Mouse (Mus musculus) intestine, embryonic 14.5 days (tissue): ENCODE data around the gene Tbc1d9. TPM values are rescaled to one million over a fixed set of nuclear protein-coding genes. Genes with fewer than 3 reads are reported as not detected.

Source experiments
- ATAC-seq: fragments of 200-750 bp; cut with Nextera tagmentation; replicated peaks from 2 replicates; pipeline ENCODE4 v1.8.0; 2017; ENCODE audit warnings: low read depth, moderate number of reproducible peaks, moderate TSS enrichment, moderate library complexity; ENCODE audit not compliant: low FRiP score, low TSS enrichment
- DNase-seq: peaks from one replicate; pipeline ENCODE4 v3.0.0-alpha.2; 2018; ENCODE audit warnings: low spot score
- H3K27ac ChIP-seq: fragments of 300-500 bp; sonication (generic); 2 replicates; pipeline ENCODE4 v1.5.1; 2014; ENCODE audit warnings: low read depth, mild to moderate bottlenecking, control low read depth
- H3K27me3 ChIP-seq: fragments of 300-500 bp; sonication (generic); replicated peaks from 2 replicates; pipeline ENCODE4 v1.6.1; 2014; ENCODE audit warnings: low read length, control low read depth; ENCODE audit not compliant: control insufficient read depth, insufficient read depth
- H3K36me3 ChIP-seq: fragments of 300-500 bp; sonication (generic); 2 replicates; pipeline ENCODE4 v1.6.1; 2014; ENCODE audit warnings: low read length, control low read depth; ENCODE audit not compliant: control insufficient read depth, insufficient read depth
- H3K4me1 ChIP-seq: fragments of 300-500 bp; sonication (generic); replicated peaks from 2 replicates; pipeline ENCODE4 v1.6.1; 2014; ENCODE audit warnings: low read length, control low read depth, mixed read lengths; ENCODE audit not compliant: control insufficient read depth, insufficient read depth
- H3K4me2 ChIP-seq: fragments of 300-500 bp; sonication (generic); 2 replicates; pipeline ENCODE4 v1.6.1; 2014; ENCODE audit warnings: low read length
- H3K4me3 ChIP-seq: fragments of 300-500 bp; sonication (generic); 2 replicates; pipeline ENCODE4 v1.5.1; 2014; ENCODE audit warnings: low read depth, low read length, control low read depth, mixed read lengths
- H3K9ac ChIP-seq: fragments of 300-500 bp; sonication (generic); 2 replicates; pipeline ENCODE4 v1.6.1; 2014; ENCODE audit warnings: mild to moderate bottlenecking, low read length
- H3K9me3 ChIP-seq: fragments of 300-500 bp; sonication (generic); 2 replicates; pipeline ENCODE4 v1.6.1; 2016; ENCODE audit warnings: low read length, control low read depth; ENCODE audit not compliant: control insufficient read depth
- WGBS: fragments of 180-500 bp; shearing (Covaris S2); extraction: QIAGEN DNeasy Blood & Tissue Kit; methylation state at CpG from one replicate; pipeline ENCODE4 v1.1.7; 2014; 5-methylcytosine and 5-hydroxymethylcytosine counted together
- polyA plus RNA-seq: library from polyadenylated mRNA; unstranded; fragments of >200 nt; fragmentation: Nextera tagmentation; extraction: Ambion mirVana; gene quantifications from 2 replicates; pipeline ENCODE4 v1.2.1, GENCODE M21; 2014

The Tbc1d9 gene
- polyA plus RNA-seq, 1 experiment from 2014 or later = 3.5 TPM

DNA sequence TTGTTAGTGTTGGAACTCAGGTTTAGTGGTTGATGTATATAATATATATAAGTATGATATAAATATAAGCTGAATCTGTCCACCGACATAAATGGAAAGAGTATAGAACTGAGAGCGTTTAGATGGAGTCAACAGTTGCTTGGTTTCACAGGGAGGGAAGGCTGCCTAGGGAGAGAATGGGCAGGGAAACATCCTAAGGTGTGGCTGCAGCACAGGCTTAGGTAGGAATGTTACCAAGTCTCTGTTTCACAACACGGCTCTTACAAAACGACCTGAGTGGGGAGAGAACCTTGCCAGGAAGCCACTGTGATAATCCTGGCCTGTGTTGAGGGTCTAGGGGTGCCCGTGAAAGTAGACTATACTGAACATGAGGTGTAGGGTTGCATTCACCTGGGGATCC, 62.2 kb downstream of the Tbc1d9 start:
- Histone ChIP-seq H3K4me3 (no peak overlapping the region), H3K36me3 (no peaks in the 10 kb centered on the region), H3K4me2 (no peak overlapping the region), H3K27me3 (no peaks in the 10 kb centered on the region), H3K9me3 (no peaks in the 10 kb centered on the region), H3K4me1 (no peaks in the 10 kb centered on the region), H3K9ac (no peak overlapping the region), H3K27ac (no peak overlapping the region)
- no peak for ATAC-seq
- DNase-seq = no peak
- 80% methylated on average over 5 of the region's 5 CpGs for WGBS

DNA sequence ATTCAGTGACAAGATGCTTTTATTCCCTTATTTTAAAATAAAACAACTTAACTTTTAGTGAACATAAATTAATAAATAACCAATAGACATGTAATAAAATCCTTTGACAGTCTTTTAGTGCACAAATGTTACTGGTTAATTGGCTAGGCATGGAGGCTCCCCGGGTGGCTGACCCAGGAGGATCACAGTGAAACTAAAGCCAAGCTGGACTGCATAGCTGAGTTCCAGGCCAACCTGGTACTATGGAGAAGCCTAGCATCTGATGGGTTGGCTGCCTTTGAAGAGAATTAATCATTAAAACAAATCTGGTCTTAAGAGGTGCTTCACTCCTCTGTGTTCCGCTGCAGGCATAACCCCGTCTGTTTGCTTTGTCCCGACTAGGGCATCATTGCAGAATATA, 67.9 kb downstream of the Tbc1d9 start:
- DNase-seq (no peak), ATAC-seq (no peak)
- Histone ChIP-seq H3K27ac (no peak overlapping the region), H3K27me3 (no peaks in the 10 kb centered on the region), H3K9ac (no peak overlapping the region), H3K4me1 (no peaks in the 10 kb centered on the region), H3K36me3 (no peaks in the 10 kb centered on the region), H3K4me3 (no peak overlapping the region), H3K9me3 (no peaks in the 10 kb centered on the region), H3K4me2 (no peak overlapping the region)
- 85% methylated on average over 4 of the region's 4 CpGs for WGBS

DNA sequence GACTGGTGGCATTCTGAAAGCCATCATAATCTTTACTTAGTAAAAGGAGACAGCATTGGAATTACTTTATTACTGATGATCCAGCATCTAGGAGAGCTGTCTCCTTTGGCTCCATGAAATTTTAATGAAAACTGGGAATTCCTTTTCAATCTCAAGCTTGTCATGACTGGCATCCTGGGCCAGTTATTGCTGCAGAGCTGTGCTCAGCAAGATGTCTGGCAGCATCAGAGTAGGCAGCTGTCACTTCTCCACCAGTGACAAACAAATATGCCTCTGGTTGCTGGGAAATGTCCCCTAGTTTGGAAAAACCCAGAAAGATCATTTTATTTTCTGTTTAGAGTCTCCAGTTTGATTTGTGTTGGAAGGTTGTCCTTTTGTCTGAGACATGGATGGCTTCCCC, 74.2 kb downstream of the Tbc1d9 start:
- Histone ChIP-seq H3K4me3 (no peak overlapping the region), H3K27ac (no peak overlapping the region), H3K4me2 (no peak overlapping the region), H3K9me3 (no peaks in the 10 kb centered on the region), H3K27me3 (no peaks in the 10 kb centered on the region), H3K4me1 (no peaks in the 10 kb centered on the region), H3K9ac (no peak overlapping the region), H3K36me3 (peaks cover 5% of the 10 kb centered on the region; the same call in 1 of the 2 replicates)
- DNase-seq (no peak), ATAC-seq (no peak)

DNA sequence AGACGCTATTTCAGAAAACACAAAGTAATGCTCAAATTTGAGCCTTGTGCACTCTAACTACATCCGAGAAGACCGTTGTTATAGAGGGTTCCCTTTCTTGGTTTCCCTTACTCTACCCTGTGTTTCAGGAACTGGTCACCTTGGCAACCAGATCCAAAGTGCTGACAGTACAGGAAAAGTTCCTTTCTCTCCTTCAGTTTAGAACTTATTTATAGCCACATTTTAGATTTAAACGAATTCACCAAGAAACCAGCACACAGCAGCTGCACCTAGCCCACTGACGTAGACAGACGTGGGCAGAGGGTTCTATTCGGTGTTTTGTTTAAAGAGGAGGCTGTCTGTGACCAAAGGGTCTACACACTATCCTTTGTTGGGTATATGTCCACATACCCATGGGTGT, 79.0 kb downstream of the Tbc1d9 start:
- Histone ChIP-seq H3K9me3 (no peaks in the 10 kb centered on the region), H3K4me3 (no peak overlapping the region), H3K27ac (no peak overlapping the region), H3K9ac (no peak overlapping the region), H3K27me3 (no peaks in the 10 kb centered on the region), H3K4me2 (no peak overlapping the region), H3K4me1 (no peaks in the 10 kb centered on the region), H3K36me3 (peaks cover 5% of the 10 kb centered on the region; the same call in 1 of the 2 replicates)
- DNase-seq (no peak), ATAC-seq (no peak)
- WGBS = 89% methylated on average over 7 of the region's 7 CpGs

DNA sequence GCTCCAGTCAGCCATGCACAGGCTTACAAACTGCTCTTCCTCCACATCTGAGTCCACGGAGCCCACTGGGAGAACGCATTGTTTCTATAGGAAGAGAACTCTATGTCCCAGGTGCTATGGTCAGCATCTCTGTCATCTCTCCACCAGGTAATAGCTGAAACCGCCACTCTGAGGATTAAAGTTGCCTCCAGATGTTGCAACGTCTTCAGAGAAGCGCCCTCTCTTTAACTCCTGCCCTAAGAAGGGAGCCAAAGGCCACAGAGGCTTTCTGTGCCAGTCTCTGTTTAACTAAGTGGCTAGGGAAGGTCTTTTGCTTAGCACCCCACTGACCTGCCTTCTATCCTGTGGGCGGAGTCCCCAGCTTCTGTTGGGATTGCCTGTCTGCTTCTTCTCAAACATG, 85.7 kb downstream of the Tbc1d9 start:
- H3K9ac ChIP-seq = no peak overlapping the region
- H3K4me1 ChIP-seq = no peaks in the 10 kb centered on the region
- ATAC-seq (no peak), DNase-seq (no peak)
- H3K36me3 ChIP-seq = no peaks in the 10 kb centered on the region
- no peak overlapping the region for H3K27ac ChIP-seq
- no peak overlapping the region for H3K4me2 ChIP-seq
- H3K27me3 ChIP-seq = no peaks in the 10 kb centered on the region
- 76% methylated on average over 6 of the region's 6 CpGs for WGBS
- no peaks in the 10 kb centered on the region for H3K9me3 ChIP-seq
- H3K4me3 ChIP-seq = no peak overlapping the region

DNA sequence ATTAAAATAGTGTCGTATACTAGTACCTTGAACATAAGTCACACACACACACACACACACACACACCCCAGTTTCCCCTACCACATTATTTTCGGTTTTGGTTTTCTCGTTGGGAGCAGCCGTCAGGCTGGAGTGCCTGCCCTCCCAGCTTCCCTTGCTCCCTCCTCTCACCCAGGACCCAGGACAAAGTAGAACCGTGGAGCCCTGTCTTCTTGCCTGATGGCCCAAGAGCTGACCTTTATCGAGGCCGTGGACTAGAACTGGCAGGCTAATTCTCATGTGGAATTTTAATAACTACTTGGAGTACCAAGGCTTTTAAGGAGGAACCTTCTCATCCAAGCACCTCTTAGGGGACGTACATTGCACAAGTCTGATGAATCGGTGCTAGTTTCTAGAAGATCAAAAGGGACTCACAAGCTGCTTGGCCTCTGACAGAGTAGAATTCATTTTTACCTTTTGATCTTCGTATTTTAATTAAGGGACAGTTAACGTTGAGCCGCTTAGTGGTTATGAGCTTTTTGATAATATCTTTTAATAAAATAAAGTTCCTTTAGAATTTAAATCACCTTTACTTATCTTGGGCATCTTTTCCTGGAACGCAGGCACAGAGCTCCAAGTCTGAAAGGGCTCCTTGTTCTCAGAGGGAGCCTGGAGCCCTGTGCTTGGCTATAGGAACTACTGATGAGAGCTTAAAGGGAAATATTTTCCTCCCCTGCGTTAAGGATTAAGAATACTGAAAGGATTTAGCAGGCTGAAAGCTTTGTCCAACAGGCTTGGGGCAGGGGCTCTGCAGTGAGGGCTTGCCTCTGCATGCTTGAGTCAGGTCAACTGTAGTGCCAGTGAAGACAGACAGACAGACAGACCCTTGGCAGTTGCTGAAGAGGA, 86.5 kb downstream of the Tbc1d9 start:
- H3K27ac ChIP-seq = no peak overlapping the region
- no peak overlapping the region for H3K9ac ChIP-seq
- no peaks in the 10 kb centered on the region for H3K9me3 ChIP-seq
- H3K4me3 ChIP-seq = no peak overlapping the region
- no peak overlapping the region for H3K4me2 ChIP-seq
- no peaks in the 10 kb centered on the region for H3K27me3 ChIP-seq
- no peaks in the 10 kb centered on the region for H3K36me3 ChIP-seq
- DNase-seq (no peak), ATAC-seq (no peak)
- H3K4me1 ChIP-seq = no peaks in the 10 kb centered on the region
- 68% methylated on average over 14 of the region's 14 CpGs for WGBS

DNA sequence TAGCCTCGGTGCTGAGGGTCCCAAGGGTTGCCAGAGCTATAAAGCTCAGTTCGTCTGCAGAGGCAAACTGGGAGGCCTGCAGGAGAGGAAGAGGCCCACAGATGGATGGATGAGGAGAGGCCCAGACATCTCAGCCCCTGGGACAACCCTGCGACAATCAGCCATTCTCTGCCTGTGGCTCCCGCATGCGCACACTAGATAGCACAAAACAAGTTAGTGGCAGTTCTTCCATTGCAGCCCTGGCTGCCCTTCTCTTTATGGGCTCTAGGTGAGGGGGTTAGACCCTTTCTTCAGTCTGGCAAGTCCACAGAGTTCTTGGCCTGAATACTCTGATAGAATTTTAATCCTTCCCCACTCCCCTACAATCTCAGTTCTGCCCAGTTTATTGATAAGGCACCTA, 87.6 kb downstream of the Tbc1d9 start:
- Histone ChIP-seq H3K9ac (no peak overlapping the region), H3K27ac (no peak overlapping the region), H3K4me3 (no peak overlapping the region), H3K9me3 (no peaks in the 10 kb centered on the region), H3K4me1 (no peaks in the 10 kb centered on the region), H3K36me3 (no peaks in the 10 kb centered on the region), H3K27me3 (no peaks in the 10 kb centered on the region), H3K4me2 (no peak overlapping the region)
- ATAC-seq (no peak), DNase-seq (no peak)
- 80% methylated on average over 5 of the region's 5 CpGs for WGBS

DNA sequence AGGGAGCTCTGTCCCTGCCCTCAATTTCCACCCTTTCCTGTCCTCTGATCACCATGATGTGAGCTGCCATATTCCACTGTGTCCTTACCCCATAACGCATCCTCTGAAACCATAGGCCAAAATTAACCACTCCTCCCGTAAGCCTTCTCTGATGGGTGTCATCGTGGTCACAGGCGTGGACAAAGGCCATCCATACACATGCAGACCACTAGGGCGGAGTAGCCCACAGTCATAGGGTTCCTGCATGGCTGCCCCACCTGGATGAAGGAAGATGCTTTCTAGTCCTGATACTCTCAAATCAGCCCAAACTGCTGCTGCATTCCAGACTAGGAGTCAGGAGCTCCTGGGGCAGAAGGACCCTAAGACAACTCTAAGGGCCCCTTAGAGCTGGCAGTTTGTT, 92.5 kb downstream of the Tbc1d9 start:
- Histone ChIP-seq H3K4me2 (no peak overlapping the region), H3K4me3 (no peak overlapping the region), H3K27me3 (no peaks in the 10 kb centered on the region), H3K4me1 (no peaks in the 10 kb centered on the region), H3K9ac (no peak overlapping the region), H3K27ac (no peak overlapping the region), H3K9me3 (no peaks in the 10 kb centered on the region), H3K36me3 (no peaks in the 10 kb centered on the region)
- no peak; the same call in 1 of the 2 replicates for ATAC-seq
- 97% methylated on average over 5 of the region's 5 CpGs for WGBS
- DNase-seq = no peak
